Mouse (Mus musculus) kidney, adult 18-20 months (tissue): ENCODE measurements at regions not wholly inside any gene's neighbourhood (a gene's known extent, or its start where the extent isn't known, plus 50 kb on each side); places are given as distances from the start of the nearest gene placed in this dataset.

Source experiments
- DNase-seq: peaks from one replicate; pipeline ENCODE4 v3.0.0; 2021

GRCm38 (mm10) chr12:77179138-77179537 is 58.8 kb upstream of the Fut8 start:
- DNase-seq, result no peak

GRCm38 (mm10) chr12:77177811-77178578 is 59.9 kb upstream of the Fut8 start:
- peak; percentile 54 for DNase-seq

GRCm38 (mm10) chr12:77177303-77177702 is 60.6 kb upstream of the Fut8 start:
- no peak for DNase-seq

- no peak for DNase-seq
Observed at GRCm38 (mm10) chr12:77174032-77174431, 63.9 kb upstream of the Fut8 start.

- DNase-seq, result no peak
Observed at GRCm38 (mm10) chr12:77172540-77172939, 65.4 kb upstream of the Fut8 start.

- DNase-seq, result no peak
Observed at GRCm38 (mm10) chr12:77170257-77170656, 67.7 kb upstream of the Fut8 start.

GRCm38 (mm10) chr12:77168367-77168766 is 69.6 kb upstream of the Fut8 start:
- no peak for DNase-seq

GRCm38 (mm10) chr12:77156698-77157097 is 81.2 kb upstream of the Fut8 start:
- no peak for DNase-seq

- no peak for DNase-seq
Observed at GRCm38 (mm10) chr12:77155626-77156025, 82.3 kb upstream of the Fut8 start.

- no peak for DNase-seq
Observed at GRCm38 (mm10) chr12:77151471-77151870, 86.5 kb upstream of the Fut8 start.

- DNase-seq, result no peak
Observed at GRCm38 (mm10) chr12:77149835-77150234, 88.1 kb upstream of the Fut8 start.

GRCm38 (mm10) chr12:77148146-77148545 is 89.8 kb upstream of the Fut8 start:
- DNase-seq, result no peak

- DNase-seq, result no peak
Observed at GRCm38 (mm10) chr12:77143958-77144357, 94.0 kb upstream of the Fut8 start.

GRCm38 (mm10) chr12:77143521-77143920 is 94.4 kb upstream of the Fut8 start:
- no peak for DNase-seq

- no peak for DNase-seq
Observed at GRCm38 (mm10) chr12:77143105-77143504, 94.8 kb upstream of the Fut8 start.

GRCm38 (mm10) chr12:77142224-77142623 is 95.7 kb upstream of the Fut8 start:
- DNase-seq, result no peak

- no peak for DNase-seq
Observed at GRCm38 (mm10) chr12:77141260-77142201, 96.4 kb upstream of the Fut8 start.

- no peak for DNase-seq
Observed at GRCm38 (mm10) chr12:77140656-77141055, 97.3 kb upstream of the Fut8 start.

GRCm38 (mm10) chr12:77140141-77140540 is 97.8 kb upstream of the Fut8 start:
- DNase-seq, result peak; percentile 58

GRCm38 (mm10) chr12:77139718-77140117 is 98.2 kb upstream of the Fut8 start:
- DNase-seq, result no peak

GRCm38 (mm10) chr12:77138506-77139201 is 99.3 kb upstream of the Fut8 start:
- DNase-seq, result no peak

GRCm38 (mm10) chr12:77137291-77137830 is 100.6 kb upstream of the Fut8 start:
- no peak for DNase-seq

GRCm38 (mm10) chr12:77135661-77136060 is 102.3 kb upstream of the Fut8 start:
- no peak for DNase-seq
